Mouse (Mus musculus): ENCODE data around the gene Atp8a1. TPM values are rescaled to one million over a fixed set of nuclear protein-coding genes. Genes with fewer than 3 reads are reported as not detected.

Atp8a1 gene
- polyA plus RNA-seq, 1 experiment = 9.4 TPM

DNA sequence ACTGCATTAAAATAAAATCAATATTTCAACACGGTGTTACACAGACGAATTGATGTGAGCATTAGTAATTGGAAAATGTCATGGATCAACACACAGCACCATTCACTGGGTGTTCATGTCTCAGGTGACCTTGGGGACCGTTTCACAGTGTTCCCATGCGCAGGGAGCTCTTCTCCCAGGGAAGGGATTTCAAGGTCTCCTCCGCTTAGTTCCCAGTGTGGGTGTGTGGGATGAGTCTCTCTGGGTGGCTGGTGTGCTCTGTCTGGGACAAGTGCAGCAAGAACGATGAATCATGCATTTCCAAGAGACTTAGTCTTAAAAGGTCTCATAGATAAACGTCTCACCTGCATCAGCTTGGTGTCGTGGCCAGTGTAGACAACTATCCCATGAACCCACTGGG lies 78.5 kb downstream of the Atp8a1 start:
- no peak for DNase-seq (ENCODE audit: low read depth)

DNA sequence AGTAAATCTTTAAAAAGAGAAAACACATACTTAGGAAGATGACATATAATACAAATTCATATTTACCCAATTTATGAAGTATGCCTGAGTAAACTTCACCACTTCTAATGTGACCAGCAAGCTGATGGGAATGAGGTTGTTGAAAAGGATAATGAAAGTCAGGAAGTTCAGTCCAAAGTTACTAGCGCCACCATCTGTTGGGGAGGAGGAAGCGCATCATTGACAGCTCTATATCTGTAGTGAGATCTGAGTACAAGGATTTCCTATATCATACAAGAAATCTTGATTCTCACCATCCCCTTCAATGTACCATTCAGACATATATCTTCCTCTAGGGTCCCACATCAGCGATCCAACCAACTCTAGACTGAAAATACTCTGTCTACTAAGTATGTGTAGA lies 82.4 kb downstream of the Atp8a1 start:
- DNase-seq (ENCODE audit: low read depth) = no peak

DNA sequence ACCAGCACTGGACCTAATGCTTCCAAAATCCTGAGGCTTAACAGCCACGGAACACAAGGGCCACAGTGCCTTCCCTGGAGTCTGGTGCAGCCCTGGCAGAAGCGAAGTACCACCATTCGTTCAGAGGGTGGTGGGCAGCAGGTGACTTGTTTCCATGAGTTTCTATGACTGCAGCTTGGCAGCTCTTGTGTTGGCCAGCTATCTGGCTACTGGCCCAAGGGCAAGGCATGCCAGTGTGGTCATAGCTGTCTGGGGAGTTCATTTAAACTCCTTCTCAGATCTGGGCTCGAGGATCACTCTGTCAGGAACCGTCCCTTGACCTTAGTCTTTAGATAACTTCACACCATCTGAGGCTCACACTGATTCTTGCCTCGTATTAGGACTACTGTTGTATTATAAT lies 89.1 kb downstream of the Atp8a1 start:
- DNase-seq (ENCODE audit: low read depth) = no peak

DNA sequence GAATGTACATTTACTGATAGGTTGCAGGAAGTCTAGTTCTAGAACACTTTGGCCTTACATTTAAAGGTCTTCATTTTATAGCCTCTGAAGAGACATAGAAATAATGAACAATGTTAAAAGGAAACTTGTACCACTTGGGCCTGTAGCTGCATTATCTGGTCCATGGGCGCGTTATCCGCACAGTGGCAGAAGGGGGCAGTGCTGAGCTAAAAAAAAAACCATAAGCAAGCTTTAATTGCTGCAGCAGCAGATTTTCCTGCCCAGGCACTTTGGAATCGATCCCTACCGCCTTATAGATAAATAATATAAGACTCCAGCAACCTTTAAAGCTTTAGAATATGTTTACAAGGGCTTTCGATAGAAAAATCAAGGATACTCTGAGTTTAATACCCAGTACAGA lies 91.1 kb downstream of the Atp8a1 start:
- no peak for DNase-seq (ENCODE audit: low read depth)

DNA sequence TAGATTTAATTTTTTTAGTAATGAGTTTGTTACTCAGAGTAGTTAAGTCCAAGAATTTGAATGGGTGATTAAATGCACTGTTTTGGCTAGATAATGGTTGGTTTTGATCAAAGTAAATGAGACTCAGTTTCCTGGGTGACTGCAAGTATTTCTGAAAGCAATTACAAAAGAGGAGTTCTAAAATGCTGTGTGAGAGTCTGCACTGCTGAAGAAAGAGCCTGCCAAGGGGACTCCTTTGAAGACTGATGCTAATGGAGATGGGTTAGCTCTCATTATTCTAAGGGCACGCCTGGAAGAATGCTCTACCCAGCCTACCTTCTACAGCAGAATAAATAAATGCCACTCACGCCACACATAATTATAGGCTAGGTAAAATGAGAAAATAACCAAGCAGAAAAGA lies 94.2 kb downstream of the Atp8a1 start:
- DNase-seq (ENCODE audit: low read depth) = no peak

DNA sequence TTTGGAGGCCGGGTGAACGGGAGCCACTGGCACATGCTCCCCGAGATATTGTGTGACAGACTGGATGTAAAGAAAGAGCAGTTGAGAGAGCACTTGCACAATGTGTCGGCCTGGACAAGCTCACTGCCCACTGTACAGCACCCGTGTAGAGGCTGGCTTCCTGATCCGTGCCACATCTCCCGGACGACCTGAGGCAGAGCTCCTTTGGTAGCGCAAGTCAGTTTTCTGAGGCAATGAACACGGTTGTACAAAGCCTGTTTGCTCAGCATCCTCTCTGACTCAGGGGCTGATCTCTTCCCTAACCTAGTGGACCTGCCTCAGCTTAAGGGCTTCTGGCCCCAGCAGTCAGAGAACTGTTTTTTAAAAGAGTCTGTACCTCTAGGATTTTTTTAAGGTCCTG lies 94.6 kb downstream of the Atp8a1 start:
- DNase-seq (ENCODE audit: low read depth) = no peak

DNA sequence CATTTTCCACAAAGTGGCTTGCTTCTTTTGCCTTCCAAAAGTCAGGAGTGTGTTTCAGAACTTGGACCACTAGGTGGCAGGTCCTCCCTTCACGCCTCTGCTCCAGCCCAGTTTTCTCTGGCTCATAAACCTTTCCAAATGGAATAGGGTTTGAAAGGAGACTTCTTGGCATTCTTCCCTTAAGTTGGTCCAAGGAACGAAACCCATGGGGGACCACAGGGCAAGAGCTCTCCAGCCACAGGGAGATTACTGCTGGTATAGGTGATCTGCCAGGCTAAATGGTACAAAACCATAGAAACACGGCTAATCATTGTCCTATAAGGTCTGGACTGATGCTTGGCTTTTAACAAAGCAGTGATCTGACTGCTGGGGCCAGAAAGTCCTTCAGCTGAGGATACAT lies 95.2 kb downstream of the Atp8a1 start:
- no peak for DNase-seq (ENCODE audit: low read depth)

DNA sequence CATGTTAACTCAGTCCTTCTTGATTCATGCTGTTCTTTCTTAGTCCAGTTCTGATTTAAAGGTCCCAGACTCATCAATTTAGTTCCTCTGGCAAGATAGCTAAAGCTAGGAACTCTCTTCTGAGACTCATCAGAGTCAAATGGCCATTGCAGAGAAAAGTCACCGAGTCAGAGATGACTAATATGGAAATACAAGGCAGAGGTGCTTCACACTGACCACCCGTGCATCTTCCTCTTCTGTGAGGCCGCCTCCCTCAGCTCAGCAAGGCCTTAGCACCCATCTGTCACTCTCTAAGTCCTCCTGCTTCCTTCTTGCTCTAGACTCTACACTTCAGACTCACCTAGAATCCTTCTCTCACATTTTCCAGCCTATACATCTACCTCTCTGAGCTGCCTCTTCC lies 108.0 kb downstream of the Atp8a1 start:
- no peak for DNase-seq (ENCODE audit: low read depth)

DNA sequence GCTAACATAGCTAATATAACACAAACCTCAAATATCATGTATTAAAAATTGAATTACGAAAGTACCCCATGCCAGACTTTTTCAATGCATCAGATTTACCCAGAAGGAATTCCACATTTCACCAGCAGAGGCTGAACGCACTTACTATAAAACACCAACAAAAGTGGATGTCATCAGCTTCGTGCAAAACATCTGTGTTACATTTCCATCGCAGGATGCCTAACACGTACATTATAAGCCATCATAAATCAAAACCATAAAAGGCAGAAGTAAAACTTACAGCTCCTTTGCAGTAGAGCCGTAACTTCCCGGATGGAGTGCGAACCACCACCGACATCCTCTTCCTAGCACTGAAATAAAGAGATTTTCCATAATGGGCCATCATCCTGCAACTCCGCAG lies 109.1 kb downstream of the Atp8a1 start:
- DNase-seq (ENCODE audit: low read depth) = no peak

DNA sequence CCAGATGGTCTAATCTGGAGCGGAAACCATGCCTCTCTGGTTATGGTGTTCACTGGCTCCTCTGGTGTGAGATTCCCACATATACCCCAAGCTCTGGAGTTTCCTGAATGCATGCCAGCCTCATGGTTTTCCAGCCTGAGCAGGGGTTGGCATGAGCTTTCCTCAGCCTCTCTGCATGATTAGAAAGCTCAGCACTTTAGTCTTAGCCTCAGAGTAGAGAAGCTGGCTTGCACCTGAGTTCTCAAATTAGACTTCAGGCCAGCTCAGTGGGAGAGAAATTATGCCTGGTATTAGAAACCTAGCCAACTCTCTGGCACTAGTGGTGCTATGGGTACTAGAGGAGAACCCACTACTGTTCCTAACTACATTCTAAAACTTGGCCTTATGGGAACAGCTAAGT lies 111.5 kb downstream of the Atp8a1 start:
- no peak for DNase-seq (ENCODE audit: low read depth)

DNA sequence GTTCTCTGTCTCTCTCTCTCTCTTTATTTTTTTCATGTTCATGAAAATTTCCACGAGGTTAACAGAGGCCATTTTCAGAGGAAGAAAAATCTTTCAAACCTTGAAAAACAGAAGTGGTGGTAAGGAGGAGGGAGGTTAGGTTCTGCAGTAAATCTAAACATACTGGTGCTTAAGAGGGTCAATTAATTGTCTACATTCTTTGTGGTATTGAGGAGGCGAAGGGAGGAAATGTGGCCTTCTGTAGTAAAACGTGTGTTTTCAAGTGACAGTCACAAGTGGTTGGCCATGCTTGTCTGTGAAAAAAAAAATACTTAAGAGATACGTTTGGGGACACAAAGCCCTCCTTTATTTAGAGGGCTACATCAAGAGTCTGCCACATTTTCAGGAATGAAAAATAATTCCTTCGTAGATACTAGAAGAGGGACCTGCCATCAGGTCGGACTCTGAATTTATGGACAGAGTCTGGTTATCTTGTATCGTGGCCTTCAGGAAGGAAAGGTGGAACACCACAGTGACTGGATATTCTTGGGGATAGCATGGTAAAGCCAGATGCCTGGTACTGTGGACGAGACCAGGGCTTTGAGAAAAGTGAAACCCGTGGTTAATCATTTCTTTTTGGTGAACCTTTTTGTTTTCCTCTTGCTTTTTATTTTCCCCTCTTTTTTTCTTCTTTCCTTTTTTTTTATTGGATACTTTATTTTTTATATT lies 113.5 kb downstream of the Atp8a1 start:
- DNase-seq (ENCODE audit: low read depth) = no peak

DNA sequence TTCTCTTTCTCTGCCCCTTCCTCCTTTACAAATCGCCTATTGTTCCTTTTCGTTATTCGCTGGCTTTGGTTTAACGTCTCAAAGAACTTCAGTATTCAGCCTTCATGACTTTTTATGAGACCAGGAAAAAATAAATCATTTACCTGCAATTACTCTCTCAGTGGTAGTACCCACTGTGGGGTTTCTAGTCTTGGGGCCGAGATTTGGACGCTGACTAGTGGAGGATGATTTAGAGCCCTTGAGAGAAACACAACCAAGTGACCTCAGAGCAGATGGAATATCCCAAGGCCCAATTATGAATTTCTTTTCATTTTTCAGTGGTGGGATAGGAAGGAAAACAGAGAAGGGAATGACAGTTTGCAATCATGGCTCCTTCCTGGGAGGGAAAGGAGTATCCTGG lies 114.1 kb downstream of the Atp8a1 start:
- DNase-seq (ENCODE audit: low read depth) = no peak

DNA sequence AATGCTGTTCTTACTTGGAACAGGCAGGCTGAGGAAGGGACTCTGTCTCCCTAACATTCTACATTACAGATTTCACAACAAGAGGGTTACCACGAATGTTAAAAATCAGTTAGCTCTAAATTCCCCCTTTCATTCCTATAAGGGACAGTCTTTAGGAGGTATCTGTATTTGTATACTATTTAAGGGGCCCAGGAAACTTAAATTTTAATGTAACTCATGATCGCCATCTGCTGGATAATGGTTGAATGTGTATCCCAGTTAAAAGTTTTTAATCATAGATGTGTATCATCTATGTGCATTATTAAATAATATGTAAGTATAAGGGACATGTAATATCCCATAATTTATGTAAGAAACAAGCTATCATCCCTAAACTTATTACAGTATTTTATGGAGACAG lies 119.5 kb downstream of the Atp8a1 start:
- DNase-seq (ENCODE audit: low read depth) = no peak

DNA sequence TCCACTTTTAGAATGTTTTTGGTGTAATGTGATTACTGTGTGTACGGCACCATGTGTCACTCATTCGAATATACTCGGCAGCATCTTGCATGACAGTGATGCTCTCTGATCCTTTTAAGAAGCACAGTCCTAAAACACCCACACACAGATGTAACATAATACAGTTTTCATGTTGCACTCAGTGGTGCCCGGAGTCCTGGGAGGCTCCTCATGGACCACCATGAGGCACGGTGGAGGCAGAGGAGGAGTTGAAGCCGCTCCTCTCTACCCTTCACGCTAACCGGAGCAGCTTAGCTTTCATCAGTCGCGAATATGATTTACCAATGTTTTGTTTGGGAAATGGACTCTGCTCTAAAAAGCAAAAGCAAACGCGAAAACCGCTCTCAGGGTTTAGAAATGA lies 120.4 kb downstream of the Atp8a1 start:
- no peak for DNase-seq (ENCODE audit: low read depth)

DNA sequence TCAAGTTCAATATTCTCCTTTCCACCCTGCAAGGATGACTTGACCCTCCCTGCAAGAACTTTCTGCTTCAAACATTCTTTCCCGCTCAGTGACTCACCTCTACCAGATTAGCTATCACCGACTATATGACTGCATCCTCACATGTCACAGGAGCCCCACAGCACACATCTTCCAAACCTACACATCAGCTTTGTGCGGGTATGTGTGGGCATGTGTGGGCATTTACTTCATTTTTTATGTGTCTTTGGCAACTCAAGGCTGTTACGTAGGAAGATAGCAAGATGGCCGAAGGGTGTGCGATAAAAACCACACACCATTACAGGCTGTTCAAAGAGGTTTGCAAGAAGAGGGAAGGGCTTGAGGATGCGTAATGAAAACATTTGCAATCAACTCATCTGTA lies 145.6 kb downstream of the Atp8a1 start:
- DNase-seq (ENCODE audit: low read depth) = no peak

DNA sequence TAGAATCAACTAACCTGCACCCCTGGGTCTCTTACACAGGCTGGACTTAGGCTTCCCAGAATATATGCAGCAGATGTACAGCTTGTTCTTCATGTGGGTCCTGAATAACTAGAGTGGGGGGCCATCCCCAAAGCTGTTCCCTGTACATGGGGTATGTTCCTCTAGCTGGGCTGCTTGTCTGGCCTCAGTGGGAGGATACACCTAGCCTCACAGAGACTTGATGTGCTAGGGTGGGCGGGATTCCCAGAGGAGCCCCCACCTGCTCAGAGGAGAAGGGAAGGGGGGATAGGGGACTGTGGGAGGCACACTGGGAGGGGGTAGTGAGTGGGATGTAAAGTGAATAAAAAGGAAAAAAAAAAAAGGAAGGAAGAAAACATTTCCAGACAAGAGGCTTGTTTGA lies 147.8 kb downstream of the Atp8a1 start:
- no peak for DNase-seq (ENCODE audit: low read depth)

DNA sequence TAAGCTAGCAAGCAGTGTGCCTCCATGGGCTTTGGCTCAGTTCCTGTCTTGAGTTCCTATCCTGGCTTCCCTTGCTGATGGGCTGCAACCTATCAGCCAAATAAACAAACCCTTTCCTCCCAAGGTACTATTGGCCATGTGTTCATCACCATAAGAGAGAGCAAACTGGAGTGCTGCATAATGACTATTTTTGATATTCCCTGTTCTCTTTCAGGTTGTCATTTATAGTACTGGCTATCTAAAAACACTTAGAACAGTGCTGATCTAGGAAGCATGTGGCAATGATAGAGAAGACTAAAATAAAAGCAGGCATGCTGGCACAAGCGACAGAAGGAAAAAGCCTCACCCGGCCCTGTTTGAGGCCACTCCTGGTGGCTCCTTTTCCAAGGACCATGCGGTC lies 149.1 kb downstream of the Atp8a1 start:
- no peak for DNase-seq (ENCODE audit: low read depth)

DNA sequence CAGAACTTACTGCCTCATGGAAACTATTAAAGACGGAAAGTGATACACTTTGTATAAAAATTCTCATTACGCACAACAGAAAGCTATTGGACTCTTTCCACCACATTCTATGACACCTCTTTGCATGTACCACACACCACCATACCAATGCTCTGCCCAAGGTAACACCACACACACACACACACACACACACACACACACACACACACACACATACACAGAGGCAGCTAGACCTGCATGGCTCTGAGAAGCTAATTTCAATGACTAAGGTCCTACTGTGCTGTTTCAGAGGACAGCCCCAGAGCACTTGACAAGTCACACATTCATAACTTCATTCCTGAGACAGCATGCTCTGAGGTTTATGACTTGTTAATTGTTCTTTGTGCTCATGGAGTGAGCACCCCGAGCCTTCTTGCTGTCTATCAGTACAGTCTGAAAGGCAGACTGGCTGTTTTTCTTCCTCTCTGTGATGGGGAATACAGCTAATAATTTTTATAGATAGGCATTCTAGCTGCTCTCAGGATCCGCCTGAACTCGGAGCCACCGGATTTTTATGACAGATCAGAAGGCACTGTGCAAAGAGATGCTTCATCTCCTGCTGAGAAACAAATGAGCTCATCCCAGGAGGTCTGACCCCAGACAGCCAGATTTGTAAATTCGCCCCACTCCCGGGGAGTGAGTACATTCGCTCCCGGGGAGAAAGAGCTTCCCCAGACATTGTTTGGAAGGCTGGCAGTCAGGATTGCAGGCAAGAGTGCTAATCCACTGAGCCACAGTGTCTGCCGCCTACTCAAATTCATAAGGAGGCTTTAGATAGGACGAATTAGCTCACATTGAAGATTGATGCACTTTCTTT lies 150.3 kb downstream of the Atp8a1 start:
- no peak for DNase-seq (ENCODE audit: low read depth)

DNA sequence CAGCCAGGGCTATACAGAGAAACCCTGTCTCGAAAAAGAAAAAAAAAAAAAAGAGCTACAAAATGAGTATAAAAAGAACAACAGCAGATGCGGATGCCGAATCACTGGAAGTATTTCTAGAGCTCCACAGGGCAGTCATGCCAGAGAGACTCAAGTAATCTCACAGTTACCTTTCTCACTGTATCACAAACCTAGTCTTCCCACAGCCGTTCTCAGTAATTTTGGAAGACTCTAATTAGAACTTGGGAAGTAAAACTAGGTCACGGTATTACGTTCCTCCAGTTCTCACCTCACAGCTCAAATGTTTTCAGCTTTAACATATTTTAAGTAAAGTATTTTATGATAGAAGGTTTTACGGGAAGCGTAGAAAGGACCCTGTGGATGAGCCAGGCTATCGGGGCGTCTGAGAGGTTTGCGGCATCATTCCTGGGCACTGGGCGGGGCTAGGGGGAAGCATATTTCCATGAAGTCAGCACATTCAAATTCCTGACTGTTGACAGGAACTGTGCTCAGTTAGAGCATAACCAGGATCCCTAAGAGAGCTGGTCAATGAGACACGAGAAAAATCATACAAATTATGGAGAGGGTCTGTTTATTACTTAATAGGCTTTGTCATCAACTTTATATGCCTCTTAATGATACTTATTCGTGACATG lies 152.1 kb downstream of the Atp8a1 start:
- DNase-seq (ENCODE audit: low read depth) = no peak

DNA sequence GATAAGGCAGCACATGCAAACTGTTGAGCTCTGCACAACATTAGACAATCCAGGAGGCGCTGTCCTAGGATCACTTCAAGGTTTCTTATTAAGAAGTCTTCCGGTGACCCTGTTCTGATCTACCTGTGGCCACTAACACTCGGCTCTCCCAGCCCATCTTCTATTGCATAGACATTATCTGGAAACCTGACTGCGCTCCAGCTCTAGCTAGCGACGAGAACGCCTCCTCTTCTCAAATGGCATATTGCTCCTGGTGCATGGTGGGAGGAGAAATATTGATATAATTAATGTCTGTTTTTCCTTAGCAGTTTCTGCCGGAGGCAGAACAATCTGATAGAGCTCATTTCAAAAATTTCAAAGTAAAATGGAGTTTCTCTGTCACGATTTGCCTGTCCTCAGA lies 156.9 kb downstream of the Atp8a1 start:
- DNase-seq (ENCODE audit: low read depth) = no peak

DNA sequence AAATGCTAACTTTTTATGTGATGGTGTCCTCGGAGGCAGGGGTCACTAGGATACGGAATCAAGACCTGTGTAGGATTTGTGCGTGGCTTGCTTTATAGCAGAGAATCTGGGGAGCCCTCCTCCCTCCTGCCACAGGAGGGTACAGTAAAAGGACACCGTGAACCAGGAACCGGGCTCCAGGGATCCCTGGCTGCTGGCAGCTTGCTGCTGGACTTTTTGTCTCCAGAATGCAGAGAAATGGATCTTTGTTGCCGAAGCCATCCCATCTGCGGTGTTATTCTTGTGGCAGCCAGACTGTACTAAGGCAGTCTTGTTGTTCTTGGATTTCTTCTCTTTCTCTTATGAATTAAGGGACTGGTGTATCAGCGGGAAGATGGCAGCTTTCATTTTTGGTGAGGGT lies 159.2 kb downstream of the Atp8a1 start:
- DNase-seq (ENCODE audit: low read depth) = no peak

DNA sequence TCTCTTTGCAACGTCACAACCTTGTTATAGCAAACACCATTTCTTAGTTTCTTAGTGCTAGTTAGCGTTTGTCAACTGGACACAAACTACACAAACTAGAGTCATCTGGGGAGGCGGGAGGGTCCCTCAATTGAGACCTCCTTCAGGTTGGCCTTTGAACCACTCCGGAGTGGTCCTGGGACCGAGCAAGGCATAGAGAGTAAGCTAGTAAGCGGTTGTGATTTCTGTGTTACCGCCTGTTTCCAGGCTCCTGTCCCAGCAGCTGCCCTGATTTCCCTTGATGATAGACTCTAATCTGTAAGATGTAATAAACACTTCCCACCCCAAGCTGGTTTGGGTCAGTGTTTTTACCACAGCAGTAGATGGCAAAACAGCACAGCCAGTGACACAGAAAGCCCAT lies 161.3 kb downstream of the Atp8a1 start:
- no peak for DNase-seq (ENCODE audit: low read depth)

DNA sequence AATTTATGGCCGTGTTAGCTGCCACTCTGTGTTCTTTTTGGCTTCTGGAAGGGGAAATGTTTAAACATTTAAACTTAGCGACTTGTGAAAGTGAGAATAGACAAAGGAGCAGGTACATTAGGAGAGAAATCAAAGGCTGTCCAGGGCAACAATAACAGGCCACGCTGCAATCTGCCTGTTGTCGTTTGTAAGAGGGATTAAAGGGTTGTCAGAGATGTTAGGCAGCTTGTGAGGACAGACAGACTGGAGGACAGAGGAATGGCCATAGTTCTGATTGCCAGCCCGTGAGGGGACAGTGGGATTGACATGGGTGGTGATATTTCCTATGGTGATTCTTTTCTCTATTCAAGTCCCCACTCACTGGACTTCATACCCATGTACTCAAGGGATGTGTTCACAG lies 161.8 kb downstream of the Atp8a1 start:
- DNase-seq (ENCODE audit: low read depth) = no peak

Data from gonadal fat pad, adult 2 months (tissue).